Mouse (Mus musculus) megakaryocyte-erythroid progenitor cell, adult 5-6 weeks (primary cell): ENCODE results near the gene Ctdsp2. TPM values are rescaled to one million over a fixed set of nuclear protein-coding genes. Genes with fewer than 3 reads are reported as not detected.
A peak's percentile ranks its signal among the peaks of the same experiment; 100 is the strongest.

ENCODE experiments used
- ATAC-seq: replicated peaks from 2 replicates; pipeline ENCODE4 v1.8.0; 2016; ENCODE audit warnings: mild to moderate bottlenecking, inconsistent platforms; ENCODE audit not compliant: severe bottlenecking, poor library complexity, low FRiP score, low TSS enrichment
- total RNA-seq, 2 experiments: library from RNA; stranded (forward) in 1 of 2; stranded (reverse) in 1 of 2; fragments of 200-1000, 215-1000 nt in 1 of 2; fragments of >200 nt in 1 of 2; fragmentation: Nextera tagmentation in 1 of 2; gene quantifications; 2 replicates each; pipeline ENCODE4 v1.2.3; 2014 to 2017

The Ctdsp2 gene
- total RNA-seq, 2 experiments from 2014 or later, result 24.7 to 56.7 TPM

DNA sequence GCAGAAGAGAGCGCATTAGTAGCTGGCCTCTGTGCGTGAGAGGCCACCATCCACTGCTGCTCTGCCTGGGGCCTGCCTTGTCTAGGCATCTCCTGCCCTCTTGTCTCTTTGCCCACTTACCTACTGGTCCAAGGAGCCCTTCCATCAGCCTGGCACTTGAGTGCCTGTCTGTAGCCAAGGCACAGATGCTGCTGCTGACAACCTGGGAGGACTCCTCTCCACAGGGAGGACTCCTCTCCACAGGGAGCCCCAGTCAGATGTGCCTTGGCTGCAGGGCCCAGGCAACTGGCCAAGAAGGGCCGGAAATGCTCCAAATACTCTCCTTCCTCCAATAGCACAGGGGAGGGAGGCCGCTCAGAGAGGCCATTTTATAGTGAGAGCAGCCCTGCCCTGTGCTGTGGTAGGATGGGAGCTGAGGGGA, 8.0 kb downstream of the Ctdsp2 start:
- ATAC-seq, result peak; percentile 23; the same call in 1 of the 2 replicates

DNA sequence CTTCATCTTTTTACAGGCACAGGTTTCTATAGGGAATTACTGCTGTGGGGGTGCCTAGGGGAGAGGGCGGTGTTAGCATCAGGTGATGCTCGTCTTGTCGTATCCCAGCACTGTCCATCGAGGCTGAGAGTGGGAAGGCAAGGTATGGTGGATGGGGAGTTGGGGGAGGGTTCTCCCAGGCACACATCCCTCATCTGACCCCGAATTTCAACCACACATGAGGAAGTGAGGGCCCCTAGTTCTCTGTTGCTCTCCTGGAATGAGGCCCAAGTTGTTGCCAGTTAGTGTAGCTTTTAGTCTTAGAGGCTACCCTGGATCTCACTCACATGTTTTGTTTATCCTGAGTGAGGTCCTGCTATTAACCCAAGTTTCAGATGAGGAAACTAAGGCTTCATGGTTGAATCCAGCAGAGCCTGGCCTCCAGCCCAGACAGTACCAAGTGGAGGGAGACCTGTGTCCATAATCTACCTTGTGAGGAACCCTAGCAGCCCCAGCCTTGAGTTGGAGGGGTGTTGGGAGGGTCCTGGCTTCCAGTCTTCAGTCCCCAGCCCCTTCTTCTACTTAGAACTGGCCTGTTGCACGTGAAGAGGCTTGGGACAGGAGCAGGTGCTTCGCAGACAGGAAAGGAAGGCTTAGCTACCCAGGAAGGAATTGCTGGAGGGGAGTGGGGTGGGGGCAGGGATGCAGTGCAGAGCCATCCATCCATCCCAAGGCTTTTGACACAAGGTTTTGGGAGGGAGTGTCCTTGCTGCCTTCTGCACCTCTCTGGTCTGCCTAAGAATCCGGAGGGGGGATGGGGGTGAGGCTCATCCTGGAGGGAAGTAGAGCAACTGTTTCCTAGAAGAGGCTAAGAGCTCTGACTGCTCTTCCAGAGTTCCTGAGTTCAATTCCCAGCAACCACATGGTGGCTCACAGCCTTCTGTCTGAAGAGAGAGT, 8.9 kb downstream of the Ctdsp2 start:
- ATAC-seq, result no peak

DNA sequence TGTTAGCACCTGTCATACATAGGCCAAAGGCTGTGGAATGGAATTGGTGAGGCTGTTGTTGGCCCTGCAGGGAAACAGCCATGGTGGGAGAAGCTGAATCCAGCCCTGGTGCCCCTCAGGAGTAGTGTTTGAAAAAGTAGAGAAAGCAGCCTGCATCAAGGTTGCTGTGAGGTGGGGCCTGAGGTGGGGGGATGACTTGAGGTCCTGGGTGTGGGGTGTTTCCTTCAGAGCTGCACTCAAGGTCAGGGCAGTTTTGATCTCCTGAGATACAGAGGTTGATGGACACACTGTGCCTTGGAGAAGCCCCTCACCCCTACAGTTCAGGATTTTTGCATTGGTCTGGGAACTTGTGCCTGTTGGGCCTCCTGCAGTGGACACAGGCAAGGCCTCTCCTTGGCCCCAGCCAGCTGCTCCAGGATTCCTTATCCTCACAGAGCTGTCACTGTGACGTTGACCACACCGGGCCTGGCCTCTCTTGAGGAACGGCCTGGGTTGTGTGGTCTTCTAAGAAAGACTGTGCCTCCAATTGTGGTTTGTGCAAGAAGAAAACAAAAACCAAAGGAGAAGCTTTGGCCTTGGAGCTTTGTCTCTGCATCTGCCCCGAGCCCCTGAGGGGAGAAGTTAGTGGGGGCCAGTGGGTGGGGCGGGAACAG, 10.1 kb downstream of the Ctdsp2 start:
- ATAC-seq, result no peak

DNA sequence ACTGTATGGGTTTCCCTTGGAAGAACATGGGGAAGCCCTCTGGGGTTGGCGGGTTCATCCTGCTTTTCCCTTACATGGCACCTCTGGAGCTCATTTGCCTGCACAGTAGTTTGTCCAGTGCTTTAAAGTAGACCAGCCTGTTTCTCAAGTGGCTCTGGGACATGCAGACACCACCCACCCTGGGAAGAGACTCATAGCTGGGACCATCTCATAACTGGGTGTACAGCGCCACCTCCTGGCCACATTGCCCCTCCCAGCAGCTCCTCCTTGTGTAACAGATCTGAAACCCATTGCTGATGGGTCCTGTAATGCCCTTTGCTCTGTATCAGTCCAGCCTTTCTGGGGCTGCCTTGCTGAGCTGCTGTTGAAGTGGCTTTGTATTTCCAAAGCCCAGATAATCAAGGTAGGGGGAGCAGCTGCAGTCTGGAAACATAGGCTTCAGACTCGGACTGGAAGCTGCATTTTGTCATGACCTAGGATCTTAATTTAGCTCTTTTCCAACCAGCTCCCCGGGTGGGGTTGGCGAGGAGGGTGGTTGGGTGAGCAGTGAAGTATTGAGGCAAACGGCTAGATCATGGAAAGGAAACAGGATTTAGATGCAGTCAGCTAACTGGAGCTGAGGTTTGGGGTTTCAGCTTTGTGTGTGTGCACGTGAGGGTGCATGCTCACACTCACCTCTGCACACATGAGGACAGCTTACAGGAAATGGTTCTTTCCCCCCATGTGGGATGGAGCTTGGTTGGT, 12.0 kb downstream of the Ctdsp2 start:
- ATAC-seq, result peak; percentile 71

DNA sequence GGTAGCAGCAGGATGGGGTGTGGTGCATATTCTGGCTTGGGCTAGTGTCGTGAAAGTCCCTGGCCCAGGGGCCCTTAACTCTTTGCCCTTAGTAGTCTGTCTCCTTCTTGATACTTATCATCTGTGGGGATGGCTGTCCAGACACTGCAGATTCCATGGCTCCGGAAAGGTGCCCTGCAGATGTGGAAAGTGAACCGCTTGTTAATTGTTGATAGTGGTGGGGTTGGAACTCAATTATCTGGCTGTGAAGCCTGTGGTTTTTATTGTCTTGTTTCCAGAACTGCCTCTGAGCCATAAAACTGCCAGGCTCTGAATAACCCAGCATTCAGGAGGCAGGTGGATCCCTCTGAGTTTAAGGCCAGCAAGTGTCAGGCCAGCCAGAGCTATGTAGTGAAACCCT, 13.2 kb downstream of the Ctdsp2 start:
- peak; percentile 48 for ATAC-seq

DNA sequence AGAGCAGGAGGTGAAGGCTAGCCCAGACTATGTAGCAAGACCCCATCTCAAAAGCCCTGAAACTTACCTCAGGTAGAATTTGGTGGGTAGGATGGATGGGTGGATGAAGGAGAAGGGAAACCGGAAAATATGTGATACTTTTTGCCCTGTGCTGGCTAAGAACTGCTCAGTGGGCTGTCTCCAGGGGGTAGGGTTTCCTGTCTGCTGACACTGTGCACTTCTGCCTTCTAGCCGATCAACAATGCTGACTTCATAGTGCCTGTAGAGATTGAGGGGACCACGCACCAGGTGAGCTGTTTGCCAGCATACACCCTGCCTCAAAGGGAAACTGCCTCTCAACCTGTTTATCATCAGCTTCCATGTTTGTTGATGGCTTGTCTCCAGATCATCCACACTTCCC, 15.1 kb downstream of the Ctdsp2 start:
- no peak for ATAC-seq

DNA sequence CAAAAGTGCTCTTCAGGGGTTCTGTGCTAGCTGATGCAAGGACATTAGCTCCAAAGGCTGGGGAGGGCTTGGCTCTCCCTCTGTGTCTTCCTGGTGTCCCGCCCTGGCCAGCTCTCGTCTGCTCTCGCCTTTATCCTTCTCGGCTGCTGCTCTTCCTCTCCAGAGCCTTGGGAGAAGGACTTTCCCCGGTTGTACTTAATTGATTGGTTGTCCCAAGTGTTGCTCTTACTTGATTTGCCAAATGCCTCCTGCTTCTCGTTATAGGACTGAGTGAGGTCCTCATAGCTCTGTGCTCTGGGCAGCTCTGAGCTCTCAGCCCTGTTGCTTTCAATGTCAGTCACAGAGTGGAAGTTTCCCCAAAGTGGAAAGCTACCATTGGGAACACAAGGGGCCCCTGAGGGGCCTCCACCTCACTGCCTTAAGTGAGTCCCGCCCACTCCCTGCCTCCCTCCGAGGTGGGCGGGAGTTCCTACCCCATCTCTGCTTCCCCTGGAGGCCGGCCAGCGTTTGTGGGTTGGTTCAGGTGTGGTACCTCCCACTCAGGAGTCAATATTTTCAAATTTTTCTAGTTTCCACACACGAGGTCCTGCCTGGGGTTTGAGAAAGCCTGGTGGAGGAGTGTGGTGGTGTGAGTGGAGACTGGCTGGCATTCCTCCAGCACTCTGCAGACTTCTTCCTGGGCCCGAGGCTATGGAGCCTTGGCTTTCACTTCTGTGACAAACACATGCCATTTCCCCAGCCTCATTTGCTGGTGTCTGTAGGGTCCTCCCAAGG, 19.0 kb downstream of the Ctdsp2 start:
- ATAC-seq, result no peak

DNA sequence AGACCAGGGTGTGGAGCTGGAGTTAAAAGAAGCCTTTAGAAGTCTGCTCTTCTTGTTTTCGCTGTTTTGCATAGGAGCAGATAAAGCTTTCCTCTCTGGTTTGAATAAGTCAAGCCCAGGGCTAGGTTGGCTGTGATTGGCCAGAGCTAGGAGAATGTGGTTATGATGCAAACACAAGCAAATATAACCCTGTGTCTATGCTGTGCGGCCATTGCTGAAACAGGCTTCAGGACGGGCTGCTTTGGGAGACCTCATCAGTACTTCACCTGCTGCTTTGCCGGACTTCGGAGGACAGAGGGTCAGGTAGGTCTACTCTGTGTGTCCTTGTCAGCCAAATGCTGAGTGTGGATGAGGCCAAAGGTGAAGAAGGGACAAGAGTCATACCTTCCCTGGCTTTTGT, 22.0 kb downstream of the Ctdsp2 start, which contains the start of gene Avil:
Gene Avil, plus strand, starts transcription at position 181 of the 400 bp plus-strand sequence.
- ATAC-seq, result no peak

DNA sequence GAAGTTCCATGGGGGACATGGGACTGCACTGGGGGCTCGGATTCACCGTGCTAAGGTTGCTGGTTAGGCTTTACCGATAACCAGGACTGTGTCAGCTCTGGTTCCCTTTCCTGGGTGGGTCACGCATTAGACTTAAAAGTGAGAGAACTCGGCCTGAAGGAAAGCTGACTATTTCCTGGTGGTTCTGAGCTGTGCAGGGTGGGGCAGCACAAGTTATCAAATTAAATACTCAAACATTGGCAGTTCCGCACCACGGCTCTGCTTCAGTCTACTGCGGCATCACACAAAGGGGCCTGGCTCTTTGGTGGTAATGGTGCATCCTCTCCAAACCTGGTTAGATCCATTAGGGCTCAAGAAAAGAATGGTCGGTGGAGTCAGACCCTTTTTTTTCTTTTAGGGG, 22.8 kb downstream of the Ctdsp2 start:
- ATAC-seq, result no peak

DNA sequence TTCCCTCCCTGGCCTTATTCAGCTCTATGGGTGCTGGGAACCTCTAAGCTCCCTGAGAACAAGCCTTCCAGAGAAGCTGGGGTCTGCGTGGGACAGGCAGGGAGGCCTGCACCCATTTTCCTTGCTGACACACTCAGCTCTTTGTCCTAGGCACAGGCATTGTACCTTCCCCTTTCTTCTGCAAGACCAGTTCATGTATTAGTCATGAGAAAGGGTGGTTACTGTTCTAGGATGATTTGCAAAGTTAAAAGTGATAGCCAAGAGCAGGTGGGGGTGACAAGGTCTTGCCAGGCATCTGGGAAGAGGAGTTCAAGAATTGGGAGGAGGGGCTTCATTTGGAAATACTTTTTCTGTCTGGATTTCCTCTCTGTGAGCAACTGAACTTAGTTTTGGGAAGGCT, 23.5 kb downstream of the Ctdsp2 start:
- no peak for ATAC-seq

DNA sequence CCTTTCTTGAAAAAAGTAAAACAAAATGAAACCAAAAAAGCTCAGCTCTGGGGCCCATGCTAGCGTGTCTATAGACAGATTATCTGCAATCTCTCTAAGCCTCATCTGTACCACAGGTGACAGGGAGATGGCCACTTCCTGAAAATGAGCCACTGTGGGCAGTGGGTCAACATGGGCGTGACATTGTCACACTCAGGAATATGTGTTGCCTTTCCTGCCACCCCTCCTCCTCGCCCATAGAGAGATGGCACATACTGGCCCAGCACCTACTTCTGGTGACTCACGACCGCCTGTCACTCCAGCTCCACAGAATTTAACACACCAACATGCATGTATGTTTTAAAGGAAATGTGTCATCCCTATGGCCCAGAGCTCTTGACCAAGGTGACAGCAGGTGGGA, 24.2 kb downstream of the Ctdsp2 start:
- no peak for ATAC-seq

DNA sequence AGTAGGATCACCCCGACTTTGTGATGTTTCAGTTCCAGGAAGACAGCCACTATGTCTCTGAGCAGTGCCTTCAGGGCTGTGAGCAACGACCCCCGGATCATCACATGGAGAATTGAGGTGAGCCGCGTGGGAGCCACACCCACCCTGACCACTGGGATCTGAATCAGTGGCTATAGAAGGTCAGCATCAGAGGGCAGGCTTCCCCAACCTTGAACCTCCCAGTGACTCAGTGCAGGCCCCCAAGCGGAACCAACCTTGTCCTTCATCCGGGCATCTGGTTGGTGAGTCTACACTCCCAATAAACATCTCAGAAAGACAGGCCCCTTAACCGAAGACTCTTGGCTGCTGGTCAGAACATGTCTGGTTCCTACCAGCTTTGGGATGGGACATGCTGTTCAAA, 24.8 kb downstream of the Ctdsp2 start:
- no peak for ATAC-seq

DNA sequence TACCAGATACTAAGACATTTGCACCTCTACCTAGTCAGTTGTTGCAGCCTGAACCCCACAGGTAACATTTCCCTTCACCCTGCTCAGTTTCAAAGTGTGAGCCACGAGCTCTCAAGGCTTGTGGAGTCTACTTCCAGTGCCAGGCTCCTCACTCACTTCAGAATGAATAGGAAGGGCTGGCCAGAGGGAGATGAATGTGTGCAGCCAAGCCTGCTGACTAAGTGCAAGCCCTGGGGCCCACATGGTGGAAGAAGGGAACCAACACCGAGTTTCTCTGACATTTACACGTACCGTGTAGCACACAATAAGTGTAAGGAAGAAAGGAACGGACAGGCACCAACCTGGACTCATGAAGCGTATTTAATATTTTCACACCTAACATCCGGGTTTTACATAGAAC, 25.3 kb downstream of the Ctdsp2 start:
- ATAC-seq, result no peak

DNA sequence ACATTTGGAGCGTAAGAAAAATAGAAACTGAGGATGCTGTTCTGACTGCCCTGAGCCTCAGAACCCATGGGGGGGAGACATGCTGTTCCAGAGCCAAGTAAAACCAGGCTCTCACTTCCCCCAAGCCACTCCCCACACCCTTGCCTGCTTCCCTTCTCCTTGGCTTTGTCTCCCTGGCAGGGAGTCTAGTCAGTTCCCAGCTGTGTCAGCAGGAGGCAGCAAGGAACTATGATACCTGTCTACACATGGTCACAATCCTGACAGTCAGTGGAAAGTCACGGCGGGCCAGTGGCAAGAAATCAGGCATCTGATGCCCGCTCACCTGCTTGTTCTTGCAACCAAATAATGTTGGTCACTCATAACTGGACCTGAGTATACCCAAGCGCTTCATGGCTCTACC, 38.0 kb downstream of the Ctdsp2 start:
- no peak for ATAC-seq

DNA sequence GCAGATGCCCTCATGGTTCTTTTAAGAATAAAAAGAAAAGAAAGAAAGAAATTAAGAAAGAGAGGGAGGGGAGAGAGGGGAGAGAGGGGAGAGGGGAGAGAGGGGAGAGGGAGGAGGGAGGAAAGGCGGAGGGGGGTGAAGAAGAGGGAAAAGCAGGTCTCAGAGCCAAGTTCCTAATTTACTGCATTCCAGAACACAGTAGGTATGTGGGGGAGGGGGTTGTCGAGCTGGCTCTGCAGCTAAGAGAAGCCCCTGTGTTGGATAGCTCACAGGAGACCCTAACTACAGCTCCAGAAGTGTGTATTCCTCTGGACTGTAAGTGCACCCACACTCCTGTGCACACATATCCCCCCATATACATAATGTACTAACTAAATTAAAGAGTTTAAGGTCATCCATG, 38.6 kb downstream of the Ctdsp2 start:
- ATAC-seq, result no peak

DNA sequence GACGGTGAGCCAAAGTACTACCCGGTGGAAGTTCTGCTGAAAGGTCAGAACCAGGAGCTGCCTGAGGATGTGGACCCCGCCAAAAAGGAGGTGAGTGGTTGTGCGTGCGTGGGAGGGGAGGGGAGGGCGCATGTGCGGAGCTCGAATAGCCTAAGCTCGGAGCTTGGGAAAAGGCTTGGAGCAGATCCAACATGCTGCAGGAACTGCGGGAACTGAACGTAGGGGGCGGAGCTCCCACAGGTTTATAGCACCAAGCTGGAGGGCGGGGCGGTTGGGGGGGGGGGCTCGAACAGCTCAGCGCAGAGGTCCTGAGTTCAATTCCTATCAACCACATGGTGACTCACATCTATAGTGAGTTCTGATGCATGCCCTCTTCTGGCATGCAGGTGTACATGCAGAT, 39.9 kb downstream of the Ctdsp2 start:
- no peak for ATAC-seq

DNA sequence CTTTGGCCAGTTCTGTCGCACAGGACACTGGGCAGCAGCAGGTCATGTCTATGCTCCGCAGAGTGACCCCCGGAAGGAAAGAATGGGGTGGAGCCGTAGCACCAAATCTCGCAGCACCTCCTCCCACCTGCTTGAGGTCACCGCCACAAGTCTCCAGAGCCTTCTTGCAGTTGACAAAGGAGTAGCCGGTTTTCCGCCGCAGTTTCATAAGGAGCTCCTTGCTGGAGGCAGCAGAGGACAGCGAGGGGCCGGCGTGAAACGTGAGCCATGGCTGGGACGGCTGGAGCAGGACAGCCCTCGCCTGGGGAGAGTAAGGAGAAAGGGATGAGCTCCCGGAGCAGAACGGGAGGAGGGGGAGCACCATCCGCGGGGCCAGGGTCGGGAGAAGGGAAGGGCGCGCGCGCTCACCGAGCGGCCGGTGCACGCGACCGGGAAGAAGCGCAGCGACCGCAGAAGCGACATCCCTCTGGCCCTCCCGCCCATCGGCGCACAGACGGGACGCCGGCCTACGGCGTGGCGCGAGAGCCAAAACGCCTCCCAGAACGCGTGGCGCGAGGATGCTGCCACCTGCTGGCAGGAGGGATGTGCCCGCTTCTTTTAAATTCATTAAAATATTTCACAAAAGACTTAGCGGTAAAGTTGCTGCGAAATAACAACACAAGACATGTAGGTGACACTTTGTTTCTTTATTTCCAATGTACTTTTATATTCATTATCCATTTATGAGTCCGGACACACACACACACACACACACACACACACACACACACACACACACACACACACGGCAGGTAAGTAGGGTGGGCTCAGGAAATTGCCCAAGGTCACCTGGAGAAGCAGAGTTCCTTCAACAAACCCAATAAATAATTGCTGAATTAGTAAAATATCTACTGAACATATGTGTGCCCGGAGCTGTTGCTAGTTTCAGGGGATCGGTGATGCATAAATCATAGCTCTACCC, 52.1 kb downstream of the Ctdsp2 start, which contains the start of gene Tsfm:
Gene Tsfm, minus strand, starts transcription at position 505 of the 961 bp plus-strand sequence.
- ATAC-seq, result peak; percentile 96

DNA sequence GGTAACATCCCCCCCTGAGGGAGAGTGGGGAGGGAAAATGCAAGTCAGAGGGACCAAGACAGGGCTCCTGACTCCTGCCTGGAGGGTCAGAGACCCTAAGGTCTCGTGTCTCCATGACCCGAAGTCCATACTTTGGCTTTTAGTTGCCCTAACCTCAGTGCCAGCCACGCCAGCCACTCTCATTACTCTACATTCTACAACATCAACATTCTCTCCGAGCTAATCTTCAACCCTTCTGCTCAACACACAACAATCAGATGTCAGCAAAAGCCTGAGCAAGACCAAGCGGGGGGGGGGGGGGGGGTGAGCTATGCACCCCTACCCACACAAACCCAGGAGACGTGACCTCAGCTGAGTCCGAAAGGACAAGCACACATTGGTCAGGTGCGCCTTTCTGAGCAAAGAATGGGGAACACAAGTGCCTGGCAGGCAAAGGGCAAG, 54.8 kb downstream of the Ctdsp2 start:
- no peak for ATAC-seq
